Mouse (Mus musculus) heart, embryonic 14.5 days (tissue): ENCODE measurements at regions not wholly inside any gene's neighbourhood (a gene's known extent, or its start where the extent isn't known, plus 50 kb on each side); places are given as distances from the start of the nearest gene placed in this dataset.

Experiments used
- ATAC-seq: fragments of 200-750 bp; cut with Nextera tagmentation; 2 replicates; pipeline ENCODE4 v1.8.0; 2017; ENCODE audit warnings: low read depth, moderate TSS enrichment; ENCODE audit not compliant: insufficient number of reproducible peaks, insufficient read depth, low FRiP score
- H3K27ac ChIP-seq, 2 experiments: fragments of 200-500 bp in 1 of 2; fragments of 300-500 bp in 1 of 2; sonication (generic) in 1 of 2; replicated peaks in 1 of 2; 2 replicates each; pipeline ENCODE4 v1.5.1; 2012 to 2014; ENCODE audit warnings: low read depth in 2 of 2, low read length in 2 of 2, control low read depth in 1 of 2, mild to moderate bottlenecking in 1 of 2, mixed read lengths in 1 of 2; ENCODE audit not compliant: control insufficient read depth in 1 of 2, insufficient read depth in 1 of 2
- H3K27me3 ChIP-seq: fragments of 300-500 bp; sonication (generic); 2 replicates; pipeline ENCODE4 v1.6.1; 2014; ENCODE audit warnings: mild to moderate bottlenecking, low read length, control low read depth; ENCODE audit not compliant: control insufficient read depth, insufficient read depth
- H3K36me3 ChIP-seq: fragments of 300-500 bp; sonication (generic); 2 replicates; pipeline ENCODE4 v1.6.1; 2014; ENCODE audit warnings: mild to moderate bottlenecking, control low read depth, low read length, mixed read lengths; ENCODE audit not compliant: control insufficient read depth, insufficient read depth
- H3K4me1 ChIP-seq, 2 experiments: fragments of 200-500 bp in 1 of 2; fragments of 300-500 bp in 1 of 2; sonication (generic) in 1 of 2; 2 replicates each; pipeline ENCODE4 v1.6.1; 2012 to 2014; ENCODE audit warnings: low read length in 2 of 2, control low read depth in 1 of 2, mixed read lengths in 1 of 2; ENCODE audit not compliant: control insufficient read depth in 2 of 2, insufficient read depth in 2 of 2
- H3K4me2 ChIP-seq: fragments of 300-500 bp; sonication (generic); 2 replicates; pipeline ENCODE4 v1.6.1; 2014; ENCODE audit warnings: mild to moderate bottlenecking, low read length
- H3K4me3 ChIP-seq, 2 experiments: fragments of 200-500 bp in 1 of 2; fragments of 300-500 bp in 1 of 2; sonication (generic) in 1 of 2; 2 replicates each; pipeline ENCODE4 v1.5.1; 2012 to 2014; ENCODE audit warnings: low read length in 2 of 2, mild to moderate bottlenecking in 2 of 2, control low read depth in 1 of 2, low read depth in 1 of 2, moderate library complexity in 1 of 2; ENCODE audit not compliant: control insufficient read depth in 1 of 2, insufficient read depth in 1 of 2
- H3K9ac ChIP-seq: fragments of 300-500 bp; sonication (generic); 2 replicates; pipeline ENCODE4 v1.6.1; 2014; ENCODE audit warnings: mild to moderate bottlenecking, low read length
- H3K9me3 ChIP-seq: fragments of 300-500 bp; sonication (generic); 2 replicates; pipeline ENCODE4 v1.6.1; 2016; ENCODE audit warnings: low read length, control low read depth; ENCODE audit not compliant: control insufficient read depth
- WGBS: fragments of 180-500 bp; shearing (Covaris S2); extraction: QIAGEN DNeasy Blood & Tissue Kit; methylation state at CpG from one replicate; pipeline ENCODE4 v1.1.7; 2014; 5-methylcytosine and 5-hydroxymethylcytosine counted together

DNA sequence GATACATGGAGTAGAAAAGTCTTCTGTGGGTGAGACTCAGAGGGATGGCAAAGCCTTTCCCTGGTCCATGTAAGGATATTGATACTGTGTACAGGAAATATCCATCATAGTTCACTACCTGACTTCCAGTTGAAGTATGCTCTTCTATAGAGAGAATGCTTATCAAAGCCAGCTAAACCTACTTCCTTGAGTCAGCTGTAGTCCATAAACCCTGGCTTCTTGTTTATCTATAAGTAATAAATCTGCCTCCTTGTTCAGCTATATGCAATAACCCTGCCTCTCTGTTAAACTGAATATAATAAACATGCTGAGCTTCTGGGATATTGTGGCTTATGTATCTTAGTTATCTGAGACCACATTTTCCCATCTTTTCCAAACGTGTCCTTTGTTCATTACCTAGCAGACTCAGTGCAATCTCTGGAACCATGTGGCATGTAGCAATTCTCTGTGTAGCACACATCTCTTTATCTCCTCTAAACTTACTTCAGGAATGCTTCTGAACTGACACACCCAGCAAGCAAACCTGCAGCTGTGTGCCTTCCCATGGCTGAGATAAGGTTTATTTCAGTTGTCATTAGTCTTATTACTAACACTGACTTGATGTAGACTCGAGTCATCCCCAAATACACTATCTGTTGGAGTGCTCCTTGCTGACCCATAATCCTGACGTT is 694.9 kb upstream of the Map3k7 start:
- Histone ChIP-seq H3K9ac (no peak overlapping the region), H3K27me3 (no peaks in the 10 kb centered on the region), H3K4me2 (no peak overlapping the region), H3K4me1 (no peaks in the 10 kb centered on the region), H3K9me3 (no peaks in the 10 kb centered on the region), H3K4me3 (no peak overlapping the region), H3K36me3 (no peaks in the 10 kb centered on the region), H3K27ac (no peak overlapping the region)
- 56% methylated on average over 3 of the region's 3 CpGs for WGBS
- ATAC-seq = no peak

DNA sequence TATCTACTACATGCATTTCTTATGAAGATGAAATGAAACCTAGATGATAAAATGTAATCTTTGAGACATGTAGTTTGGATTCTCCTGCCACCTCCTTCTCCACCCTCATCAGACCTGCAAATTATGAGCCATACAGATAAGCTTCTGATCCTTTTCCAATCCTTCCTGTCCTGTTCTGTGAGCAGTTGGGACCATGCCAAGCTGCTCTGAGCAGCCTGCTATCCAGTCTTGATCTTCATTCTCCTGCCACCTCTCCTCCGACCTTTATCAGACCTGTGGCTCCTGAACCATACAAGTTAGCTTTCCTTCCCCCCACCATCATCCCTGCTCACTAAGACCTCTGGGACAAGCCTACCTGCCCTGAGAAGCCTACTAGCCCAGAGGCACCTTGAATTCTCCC is 689.8 kb upstream of the Map3k7 start:
- Histone ChIP-seq H3K27me3 (no peaks in the 10 kb centered on the region), H3K4me1 (no peaks in the 10 kb centered on the region), H3K27ac (no peak overlapping the region), H3K4me2 (no peak overlapping the region), H3K4me3 (no peak overlapping the region), H3K9ac (no peak overlapping the region), H3K36me3 (no peaks in the 10 kb centered on the region), H3K9me3 (no peaks in the 10 kb centered on the region)
- no peak for ATAC-seq
- 24% methylated on average over 1 of the region's 1 CpGs for WGBS

DNA sequence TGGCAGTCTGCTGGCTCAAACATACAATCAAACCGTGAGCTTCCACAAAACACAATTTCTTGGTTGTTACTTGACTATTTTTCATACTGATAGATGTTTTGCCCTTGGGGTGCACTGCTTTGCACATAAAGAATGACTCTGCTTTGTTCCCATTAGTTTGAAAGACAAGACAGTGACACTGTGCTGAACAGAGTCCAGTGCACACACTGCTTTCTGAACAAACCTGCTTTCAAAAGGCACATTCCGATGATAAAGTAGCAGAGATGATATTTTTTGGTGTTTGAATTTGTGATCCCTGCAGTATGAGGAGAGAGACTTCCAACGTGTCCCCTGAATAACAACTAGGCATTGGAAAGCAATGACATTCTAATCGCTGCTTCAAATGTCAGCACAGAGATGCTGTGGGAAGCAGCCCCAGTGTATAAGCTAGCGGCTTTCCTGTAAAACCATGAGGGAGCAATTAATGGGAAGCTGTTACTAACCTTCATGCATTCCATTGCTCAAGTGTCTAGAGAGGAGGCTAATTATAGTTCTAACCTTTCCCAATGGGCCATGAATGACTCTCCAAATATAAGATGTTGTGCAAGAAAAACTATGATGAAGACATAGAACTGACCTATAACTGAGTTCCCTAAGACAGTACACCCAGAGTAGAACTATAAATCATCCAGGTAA is 673.5 kb upstream of the Map3k7 start:
- Histone ChIP-seq H3K4me2 (peak overlapping the region; percentile 26; the same call in 1 of the 2 replicates), H3K9me3 (no peaks in the 10 kb centered on the region), H3K9ac (no peak overlapping the region), H3K4me1 (peaks cover 0 to 14% of the 10 kb centered on the region in 2 experiments; a peak in 2 of 4 replicates), H3K27me3 (no peaks in the 10 kb centered on the region), H3K4me3 (no peak overlapping the region), H3K36me3 (no peaks in the 10 kb centered on the region), H3K27ac (peak overlapping the region; percentile 77 to 85)
- peak; percentile 71; the same call in 1 of the 2 replicates for ATAC-seq
- 39% methylated on average over 5 of the region's 5 CpGs for WGBS

DNA sequence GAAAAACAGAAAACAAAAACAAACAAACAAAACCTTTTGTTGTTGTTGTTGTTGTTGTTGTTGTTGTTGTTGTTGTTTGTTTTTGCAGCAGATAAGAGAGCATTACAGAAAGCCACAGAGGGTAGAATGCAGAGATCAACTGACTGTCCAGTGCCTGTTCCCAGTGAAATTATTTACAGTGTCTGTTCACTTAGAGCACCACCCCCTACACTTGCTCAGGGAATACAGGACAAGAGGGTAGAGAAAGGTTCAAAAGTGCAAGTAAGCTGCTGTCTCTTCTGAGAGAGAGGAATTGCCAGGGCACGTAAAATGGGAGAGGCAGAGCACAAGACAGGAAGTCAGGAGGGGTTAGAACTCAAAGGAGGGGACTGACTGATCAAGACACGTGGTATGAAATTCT is 670.1 kb upstream of the Map3k7 start:
- H3K9ac ChIP-seq = no peak overlapping the region
- H3K36me3 ChIP-seq = no peaks in the 10 kb centered on the region
- no peaks in the 10 kb centered on the region for H3K9me3 ChIP-seq
- H3K27me3 ChIP-seq = no peaks in the 10 kb centered on the region
- WGBS = 57% methylated on average over 2 of the region's 2 CpGs
- no peak overlapping the region for H3K4me2 ChIP-seq
- H3K4me1 ChIP-seq = peaks cover 0 to 14% of the 10 kb centered on the region in 2 experiments; a peak in 2 of 4 replicates
- H3K4me3 ChIP-seq = no peak overlapping the region
- no peak overlapping the region for H3K27ac ChIP-seq
- no peak for ATAC-seq

DNA sequence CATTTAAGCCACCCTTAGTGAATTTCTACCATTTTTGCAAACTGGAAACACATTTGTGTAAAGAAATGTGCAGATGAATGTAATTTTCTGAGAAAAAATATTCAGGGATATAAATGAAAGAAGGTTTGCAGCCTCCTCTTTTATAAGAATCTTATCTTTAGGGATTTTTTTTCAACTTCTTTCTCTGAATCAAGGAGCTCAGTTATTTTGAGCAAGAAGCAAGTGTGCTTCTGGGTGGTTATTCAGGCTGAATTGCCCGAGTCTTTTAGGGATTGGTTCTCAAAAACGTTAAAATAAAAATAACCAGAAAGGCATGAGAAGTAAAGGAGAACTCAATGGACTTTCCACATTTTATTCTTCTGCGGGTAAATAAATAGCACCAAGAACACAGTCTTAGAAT is 666.0 kb upstream of the Map3k7 start:
- no peak overlapping the region for H3K4me2 ChIP-seq
- H3K27ac ChIP-seq = no peak overlapping the region
- no peaks in the 10 kb centered on the region for H3K36me3 ChIP-seq
- WGBS = 78% methylated on average over 3 of the region's 3 CpGs
- H3K4me1 ChIP-seq = no peaks in the 10 kb centered on the region
- H3K9ac ChIP-seq = no peak overlapping the region
- H3K9me3 ChIP-seq = no peaks in the 10 kb centered on the region
- ATAC-seq = no peak
- H3K27me3 ChIP-seq = no peaks in the 10 kb centered on the region
- no peak overlapping the region for H3K4me3 ChIP-seq

DNA sequence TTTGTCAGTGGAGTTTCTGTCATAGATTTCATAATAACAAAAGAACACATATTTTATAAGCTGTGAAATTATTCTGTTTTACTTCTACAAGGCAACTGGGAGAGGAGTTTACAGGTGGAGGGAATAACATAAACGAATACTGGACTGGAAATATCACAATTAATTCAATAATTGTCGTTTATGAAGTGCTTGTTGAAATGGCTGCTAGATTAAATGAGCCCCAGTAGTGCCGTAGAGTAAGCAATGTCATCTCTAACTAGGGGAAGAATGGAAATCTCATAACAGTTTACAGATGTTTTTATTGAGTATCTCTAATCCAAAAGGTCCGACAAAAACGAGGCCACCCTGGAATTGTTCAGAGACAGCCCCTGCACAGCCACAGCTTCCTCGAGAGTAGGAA is 644.6 kb upstream of the Map3k7 start:
- H3K27me3 ChIP-seq = no peaks in the 10 kb centered on the region
- no peak for ATAC-seq
- H3K9ac ChIP-seq = no peak overlapping the region
- H3K4me1 ChIP-seq = peaks cover 0 to 8% of the 10 kb centered on the region in 2 experiments; a peak in 3 of 4 replicates
- no peak overlapping the region for H3K27ac ChIP-seq
- no peak overlapping the region for H3K4me3 ChIP-seq
- H3K36me3 ChIP-seq = no peaks in the 10 kb centered on the region
- 47% methylated on average over 6 of the region's 6 CpGs for WGBS
- H3K4me2 ChIP-seq = no peak overlapping the region
- no peaks in the 10 kb centered on the region for H3K9me3 ChIP-seq

DNA sequence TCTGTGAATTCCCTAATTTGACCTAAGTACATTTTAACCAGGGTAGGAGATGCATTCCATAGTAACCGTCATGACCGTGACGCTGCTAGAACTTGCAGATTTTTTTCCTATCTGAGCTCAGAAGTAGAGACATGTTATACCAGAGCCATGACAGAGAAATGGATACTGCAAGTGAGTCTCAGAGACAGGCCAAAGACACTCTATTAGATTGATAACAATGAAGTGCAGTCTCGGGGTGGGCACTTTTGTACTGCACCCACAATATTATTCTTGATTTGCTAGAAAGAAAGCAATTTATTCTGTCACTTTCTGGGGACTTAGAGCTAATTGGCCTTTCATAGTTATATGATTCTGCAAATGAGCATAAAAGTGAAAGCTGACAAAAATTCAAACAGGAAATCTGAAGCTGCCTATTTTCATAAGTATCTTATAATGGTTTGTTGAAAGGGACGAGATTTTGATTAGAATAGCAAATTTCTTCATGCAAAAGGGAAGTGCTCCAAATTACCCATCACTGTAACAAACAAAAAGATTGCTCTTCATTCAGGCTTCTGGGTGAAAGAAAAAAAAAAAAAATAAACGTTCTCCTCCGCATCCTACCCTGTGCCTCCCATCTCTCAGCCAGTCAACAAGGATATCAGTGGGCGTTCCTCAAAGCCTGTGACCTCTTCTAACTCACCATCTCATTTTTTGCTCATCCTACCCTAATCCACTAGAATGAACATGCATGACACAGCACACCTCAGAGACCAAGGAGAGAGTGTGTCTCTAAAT is 643.0 kb upstream of the Map3k7 start:
- Histone ChIP-seq H3K27ac (no peak overlapping the region), H3K4me1 (peaks cover 0 to 8% of the 10 kb centered on the region in 2 experiments; a peak in 3 of 4 replicates), H3K36me3 (no peaks in the 10 kb centered on the region), H3K4me3 (no peak overlapping the region), H3K27me3 (no peaks in the 10 kb centered on the region), H3K9ac (no peak overlapping the region), H3K4me2 (no peak overlapping the region), H3K9me3 (no peaks in the 10 kb centered on the region)
- ATAC-seq = no peak
- 76% methylated on average over 8 of the region's 8 CpGs for WGBS
